Mouse (Mus musculus): Measurements from ENCODE around the gene Klf7.
"Not testable (repeated sequence)": the region's sequence is repeated elsewhere in the genome, so short reads cannot be mapped to it uniquely, and the experiment has no call there.

The Klf7 gene

GRCm38 (mm10) chr1:64121559-64122465, at the start of gene Klf7:
TSS of gene Klf7 (minus strand) at chr1:64122282.
- DNase-seq = peak; percentile 100

GRCm38 (mm10) chr1:64164526-64165062, 42.5 kb upstream of the Klf7 start:
- no peak for DNase-seq

GRCm38 (mm10) chr1:64158766-64159165, 36.7 kb upstream of the Klf7 start:
- peak; percentile 23 for DNase-seq

GRCm38 (mm10) chr1:64149185-64149584, 27.1 kb upstream of the Klf7 start:
- DNase-seq = peak; percentile 26

- no peak for DNase-seq
These were observed 20.8 kb upstream of the Klf7 start for GRCm38 (mm10) chr1:64142691-64143445.

GRCm38 (mm10) chr1:64134439-64134838, 12.4 kb upstream of the Klf7 start:
- DNase-seq = no peak

GRCm38 (mm10) chr1:64126822-64127221, 4.7 kb upstream of the Klf7 start:
- DNase-seq = no peak

- no peak for DNase-seq
These were observed 366 bp upstream of the Klf7 start for GRCm38 (mm10) chr1:64122466-64122830.

- DNase-seq = no peak
These were observed 1.1 kb downstream of the Klf7 start for GRCm38 (mm10) chr1:64120811-64121515.

GRCm38 (mm10) chr1:64120421-64120810, 1.7 kb downstream of the Klf7 start:
- DNase-seq = peak; percentile 57

GRCm38 (mm10) chr1:64119851-64120250, 2.2 kb downstream of the Klf7 start:
- peak; percentile 39 for DNase-seq

GRCm38 (mm10) chr1:64119358-64119794, 2.7 kb downstream of the Klf7 start:
- DNase-seq = peak; percentile 63

- peak; percentile 31 for DNase-seq
These were observed 3.6 kb downstream of the Klf7 start for GRCm38 (mm10) chr1:64118285-64119170.

GRCm38 (mm10) chr1:64117478-64118284, 4.4 kb downstream of the Klf7 start:
- no peak for DNase-seq

GRCm38 (mm10) chr1:64116746-64117455, 5.2 kb downstream of the Klf7 start:
- DNase-seq = peak; percentile 11

GRCm38 (mm10) chr1:64114579-64114978, 7.5 kb downstream of the Klf7 start:
- no peak for DNase-seq

GRCm38 (mm10) chr1:64108653-64109052, 13.4 kb downstream of the Klf7 start:
- not testable (repeated sequence) for DNase-seq

- no peak for DNase-seq
These were observed 14.6 kb downstream of the Klf7 start for GRCm38 (mm10) chr1:64107526-64107925.

GRCm38 (mm10) chr1:64106127-64106526, 16.0 kb downstream of the Klf7 start:
- peak; percentile 10 for DNase-seq

- no peak for DNase-seq
These were observed 16.9 kb downstream of the Klf7 start for GRCm38 (mm10) chr1:64105181-64105646.
